Mouse (Mus musculus): Measurements from ENCODE around the gene Lypd3. TPM values are rescaled to one million over a fixed set of nuclear protein-coding genes. Genes with fewer than 3 reads are reported as not detected.

The Lypd3 gene
- total RNA-seq (2017), result not detected in 2 replicates

- no peak for ATAC-seq (replicated peaks; ENCODE audit: low read depth, poor library complexity, severe bottlenecking)
Observed at GRCm38 (mm10) chr7:24636264-24636663, at the start of gene Lypd3. Gene Lypd3 (plus strand): TSS chr7:24636550.

- peak; percentile 67 for ATAC-seq (replicated peaks; ENCODE audit: low read depth, poor library complexity, severe bottlenecking)
Observed at GRCm38 (mm10) chr7:24586828-24587227, 49.5 kb upstream of the Lypd3 start.

- ATAC-seq (replicated peaks; ENCODE audit: low read depth, poor library complexity, severe bottlenecking), result peak; percentile 40
Observed at GRCm38 (mm10) chr7:24587330-24588105, 48.8 kb upstream of the Lypd3 start, which contains the start of the genes Ethe1 and Zfp575. Gene Ethe1 (plus strand): TSS chr7:24587543. Gene Zfp575 (minus strand): TSS chr7:24587641.

GRCm38 (mm10) chr7:24588336-24588735, 48.0 kb upstream of the Lypd3 start:
- peak; percentile 43 for ATAC-seq (replicated peaks; ENCODE audit: low read depth, poor library complexity, severe bottlenecking)

- ATAC-seq (replicated peaks; ENCODE audit: low read depth, poor library complexity, severe bottlenecking), result no peak
Observed at GRCm38 (mm10) chr7:24591735-24592134, 44.6 kb upstream of the Lypd3 start.

GRCm38 (mm10) chr7:24592163-24592562, 44.2 kb upstream of the Lypd3 start:
- ATAC-seq (replicated peaks; ENCODE audit: low read depth, poor library complexity, severe bottlenecking), result no peak

GRCm38 (mm10) chr7:24592781-24593180, 43.6 kb upstream of the Lypd3 start:
- no peak for ATAC-seq (replicated peaks; ENCODE audit: low read depth, poor library complexity, severe bottlenecking)

GRCm38 (mm10) chr7:24593621-24594308, 42.6 kb upstream of the Lypd3 start:
- ATAC-seq (replicated peaks; ENCODE audit: low read depth, poor library complexity, severe bottlenecking), result peak; percentile 78

- ATAC-seq (replicated peaks; ENCODE audit: low read depth, poor library complexity, severe bottlenecking), result no peak
Observed at GRCm38 (mm10) chr7:24594309-24594803, 42.0 kb upstream of the Lypd3 start.

GRCm38 (mm10) chr7:24595464-24595863, 40.9 kb upstream of the Lypd3 start:
- peak; percentile 45 for ATAC-seq (replicated peaks; ENCODE audit: low read depth, poor library complexity, severe bottlenecking)

- ATAC-seq (replicated peaks; ENCODE audit: low read depth, poor library complexity, severe bottlenecking), result no peak
Observed at GRCm38 (mm10) chr7:24598121-24598520, 38.2 kb upstream of the Lypd3 start.

- ATAC-seq (replicated peaks; ENCODE audit: low read depth, poor library complexity, severe bottlenecking), result 0 out of 2 replicates have a peak, but pooled peaks have one; percentile 31
Observed at GRCm38 (mm10) chr7:24599211-24600067, 36.9 kb upstream of the Lypd3 start.

GRCm38 (mm10) chr7:24600941-24601597, 35.3 kb upstream of the Lypd3 start:
- peak; percentile 99 for ATAC-seq (replicated peaks; ENCODE audit: low read depth, poor library complexity, severe bottlenecking)

- no peak for ATAC-seq (replicated peaks; ENCODE audit: low read depth, poor library complexity, severe bottlenecking)
Observed at GRCm38 (mm10) chr7:24605561-24605960, 30.8 kb upstream of the Lypd3 start.

- no peak for ATAC-seq (replicated peaks; ENCODE audit: low read depth, poor library complexity, severe bottlenecking)
Observed at GRCm38 (mm10) chr7:24606046-24606445, 30.3 kb upstream of the Lypd3 start.

- ATAC-seq (replicated peaks; ENCODE audit: low read depth, poor library complexity, severe bottlenecking), result peak; percentile 82
Observed at GRCm38 (mm10) chr7:24608017-24608416, 28.3 kb upstream of the Lypd3 start.

GRCm38 (mm10) chr7:24608561-24608960, 27.8 kb upstream of the Lypd3 start:
- peak; percentile 41 for ATAC-seq (replicated peaks; ENCODE audit: low read depth, poor library complexity, severe bottlenecking)

- ATAC-seq (replicated peaks; ENCODE audit: low read depth, poor library complexity, severe bottlenecking), result peak; percentile 13
Observed at GRCm38 (mm10) chr7:24610144-24610878, 26.0 kb upstream of the Lypd3 start, which contains the start of gene Phldb3. Gene Phldb3 (plus strand): TSS chr7:24610763.

Data from common myeloid progenitor, adult 5-6 weeks (primary cell).